Mouse (Mus musculus) layer of hippocampus, adult 18-20 months (tissue): ENCODE measurements around the gene Cfl2. TPM values are rescaled to one million over a fixed set of nuclear protein-coding genes. Genes with fewer than 3 reads are reported as not detected.
"Not testable (repeated sequence)": the region's sequence is repeated elsewhere in the genome, so short reads cannot be mapped to it uniquely, and the experiment has no call there.

Experiments used
- DNase-seq, 2 experiments: peaks; one replicate each; pipeline ENCODE4 v3.0.0; 2022; ENCODE audit warnings: low spot score in 2 of 2
- long read RNA-seq: library from polyadenylated mRNA; stranded (forward); transcript quantifications from one replicate; pipeline ENCODE4 v2.0.0, GENCODE M21; 2021
- total RNA-seq, 2 experiments: library from RNA; stranded (reverse); gene quantifications; 2 replicates each; pipeline ENCODE4 v1.2.3; 2021

Cfl2 gene
- total RNA-seq = 10 to 100 TPM; 94.7 to 95.9 TPM
- long read RNA-seq, transcript Cfl2-201 (4 exons, 2,940 nt) = major isoform, 31 of 52 reads
- long read RNA-seq, transcript Cfl2-203 (4 exons, 1,128 nt) = minor isoform, 5 of 52 reads
- long read RNA-seq, partial matches to known transcripts = 1 of 52 reads
- long read RNA-seq, other reads (novel, unspliced or antisense) = 13 of 52 reads

- DNase-seq = peak; percentile 76 to 85
Measured at GRCm38 (mm10) chr12:54862606-54863535, at the start of gene Cfl2. Gene Cfl2 (minus strand): TSS chr12:54862877.

- no peak for DNase-seq
Measured at GRCm38 (mm10) chr12:54910387-54910786, 47.7 kb upstream of the Cfl2 start.

GRCm38 (mm10) chr12:54892559-54892958 lies 29.9 kb upstream of the Cfl2 start:
- not testable (repeated sequence) for DNase-seq

GRCm38 (mm10) chr12:54890426-54890825 lies 27.7 kb upstream of the Cfl2 start:
- DNase-seq = no peak

GRCm38 (mm10) chr12:54887580-54888127 lies 25.0 kb upstream of the Cfl2 start:
- no peak for DNase-seq

- peak; percentile 8 to 70 for DNase-seq
Measured at GRCm38 (mm10) chr12:54879630-54880029, 17.0 kb upstream of the Cfl2 start.

- no peak for DNase-seq
Measured at GRCm38 (mm10) chr12:54879211-54879610, 16.5 kb upstream of the Cfl2 start.

GRCm38 (mm10) chr12:54877875-54878274 lies 15.2 kb upstream of the Cfl2 start:
- no peak for DNase-seq

- no peak for DNase-seq
Measured at GRCm38 (mm10) chr12:54876879-54877278, 14.2 kb upstream of the Cfl2 start.

GRCm38 (mm10) chr12:54874711-54875110 lies 12.0 kb upstream of the Cfl2 start:
- no peak for DNase-seq

GRCm38 (mm10) chr12:54861991-54862605 lies 579 bp downstream of the Cfl2 start:
- peak; percentile 16 to 57 for DNase-seq

GRCm38 (mm10) chr12:54859531-54859930 lies 3.1 kb downstream of the Cfl2 start:
- peak; percentile 8 to 44 for DNase-seq

- DNase-seq = no peak
Measured at GRCm38 (mm10) chr12:54850551-54850950, 12.1 kb downstream of the Cfl2 start.

- DNase-seq = no peak
Measured at GRCm38 (mm10) chr12:54844415-54844814, 18.3 kb downstream of the Cfl2 start.

- no peak for DNase-seq
Measured at GRCm38 (mm10) chr12:54841576-54841975, 21.1 kb downstream of the Cfl2 start.

- no peak for DNase-seq
Measured at GRCm38 (mm10) chr12:54839815-54840214, 22.9 kb downstream of the Cfl2 start.

GRCm38 (mm10) chr12:54838931-54839330 lies 23.7 kb downstream of the Cfl2 start:
- DNase-seq = no peak

GRCm38 (mm10) chr12:54835608-54836570 lies 26.8 kb downstream of the Cfl2 start:
- no peak for DNase-seq

- DNase-seq = peak; percentile 59 to 78
Measured at GRCm38 (mm10) chr12:54834925-54835447, 27.7 kb downstream of the Cfl2 start.

- no peak for DNase-seq
Measured at GRCm38 (mm10) chr12:54833856-54834399, 28.7 kb downstream of the Cfl2 start.
